ENCODE assay signal across 9 mouse cellular contexts in the genomic region with DNA sequence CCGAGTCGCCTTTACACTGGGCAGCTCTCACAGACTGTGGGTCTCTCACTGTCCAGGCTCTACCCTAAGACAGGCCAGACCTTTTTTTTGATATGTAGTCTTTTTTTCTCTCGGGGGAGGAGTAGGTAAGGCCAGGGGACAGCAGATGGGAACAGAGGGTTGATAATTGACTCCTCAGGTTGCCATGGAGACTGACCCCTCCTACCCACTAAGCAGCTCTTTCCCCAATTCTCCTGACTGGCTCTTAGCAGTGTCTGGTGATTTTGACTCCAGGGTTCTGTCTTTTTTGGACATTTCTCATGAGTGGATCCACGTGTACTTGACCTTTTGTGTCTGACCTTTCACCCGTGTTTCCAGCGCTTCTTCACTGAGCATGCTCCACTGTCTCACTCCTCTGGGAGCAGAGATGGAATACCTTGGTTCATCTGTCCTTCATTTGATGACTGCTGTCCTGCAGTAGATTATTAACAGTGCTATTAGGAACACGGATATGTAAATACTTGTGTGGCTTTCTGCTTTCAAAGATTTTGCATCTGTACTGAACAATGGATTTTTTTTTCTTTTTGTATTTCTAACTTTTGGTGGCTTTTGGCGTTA. TPM values are rescaled to one million over a fixed set of nuclear protein-coding genes. Genes with fewer than 3 reads are reported as not detected.
DNase-seq lines count a peak whose midpoint lies in the region; ATAC-seq and TF ChIP-seq lines count a peak whose summit lies in the region.
"Had no signal": no experiment of that assay in that cellular context is flagged by ENCODE, and none has a peak within 500 bp of the region (broad histone marks: within the 10 kb centered on the region; RNA-seq: fewer than 3 reads in every experiment).

No protein-coding gene starts in this region.

- no peak for TF ChIP-seq RAD21 in MEL (IDR thresholded peaks at IDR 0.05; ENCODE audit: low read depth, low read length)

- no peak overlapping the region for H3K27ac ChIP-seq in MEL (ENCODE audit: control insufficient read depth, low read depth, low read length)
- H3K27ac ChIP-seq in hindbrain, embryonic 13.5 days = peak overlapping the region; percentile 52; the same call in 1 of the 2 replicates
- no peak overlapping the region for H3K27ac ChIP-seq in liver, embryonic 11.5 days (ENCODE audit: low read depth, low read length)
- H3K27ac ChIP-seq in stomach, postnatal 0 days (replicated peaks) = no peak overlapping the region
- H3K27ac ChIP-seq: heart, embryonic 13.5 days had no signal

- no peak for ATAC-seq in hindbrain, embryonic 13.5 days (ENCODE audit: low FRiP score)
- peak; percentile 58 for ATAC-seq in liver, embryonic 11.5 days (replicated peaks; ENCODE audit: low FRiP score)
- ATAC-seq in stomach, postnatal 0 days (ENCODE audit: low FRiP score, low TSS enrichment) = no peak

- no peak overlapping the region for H3K4me2 ChIP-seq in hindbrain, embryonic 13.5 days
- 0 out of 2 replicates have a peak overlapping the region, but pooled peaks have one; percentile 23 for H3K4me2 ChIP-seq in liver, embryonic 11.5 days
- no peak overlapping the region for H3K4me2 ChIP-seq in stomach, postnatal 0 days (replicated peaks; ENCODE audit: low read depth)

- H3K27me3 ChIP-seq in MEL (ENCODE audit: control insufficient read depth in 1 of 2, insufficient read depth in 2 of 2, low read length in 2 of 2) = no peaks in the 10 kb centered on the region
- H3K27me3 ChIP-seq in hindbrain, embryonic 13.5 days = no peaks in the 10 kb centered on the region
- H3K27me3 ChIP-seq in liver, embryonic 11.5 days (replicated peaks; ENCODE audit: control insufficient read depth, insufficient read depth, low read length) = no peaks in the 10 kb centered on the region
- H3K27me3 ChIP-seq in stomach, postnatal 0 days (ENCODE audit: control insufficient read depth, insufficient read depth, low read length) = no peaks in the 10 kb centered on the region
- H3K27me3 ChIP-seq: heart, embryonic 13.5 days had no signal

- intact Hi-C loops in heart, postnatal 14 days (cut with DNase I) = no loop called here

- no peak overlapping the region for H3K4me3 ChIP-seq in MEL (ENCODE audit: control insufficient read depth in 1 of 2, insufficient read depth in 1 of 2, low read depth in 2 of 2, low read length in 2 of 2)
- no peak overlapping the region for H3K4me3 ChIP-seq in hindbrain, embryonic 13.5 days
- H3K4me3 ChIP-seq in liver, embryonic 11.5 days (ENCODE audit: low read depth, low read length) = no peak overlapping the region
- no peak overlapping the region for H3K4me3 ChIP-seq in stomach, postnatal 0 days (ENCODE audit: low read depth, low read length)
- H3K4me3 ChIP-seq: heart, embryonic 13.5 days had no signal

- no peak overlapping the region for H3K9ac ChIP-seq in MEL (ENCODE audit: control insufficient read depth, low read depth, low read length, poor library complexity, severe bottlenecking)
- H3K9ac ChIP-seq in hindbrain, embryonic 13.5 days = no peak overlapping the region
- H3K9ac ChIP-seq in liver, embryonic 11.5 days (ENCODE audit: low read depth, low read length) = no peak overlapping the region
- no peak overlapping the region for H3K9ac ChIP-seq in stomach, postnatal 0 days (ENCODE audit: low read length)
- H3K9ac ChIP-seq: heart, embryonic 13.5 days had no signal

- H3K36me3 ChIP-seq in MEL (ENCODE audit: control insufficient read depth in 1 of 2, insufficient read depth in 2 of 2, low read length in 2 of 2) = peaks cover 0 to 18% of the 10 kb centered on the region in 2 experiments; a peak in 2 of 4 replicates
- H3K36me3 ChIP-seq in hindbrain, embryonic 13.5 days = no peaks in the 10 kb centered on the region; the same call in 1 of the 2 replicates
- H3K36me3 ChIP-seq in liver, embryonic 11.5 days (ENCODE audit: control insufficient read depth, insufficient read depth, low read length) = peaks cover 5% of the 10 kb centered on the region; the same call in 1 of the 2 replicates
- H3K36me3 ChIP-seq in stomach, postnatal 0 days (ENCODE audit: control insufficient read depth, insufficient read depth, low read length) = 0 out of 2 replicates have a peak, but pooled peaks cover 2% of the 10 kb centered on the region

- H3K9me3 ChIP-seq in MEL (replicated peaks; ENCODE audit: insufficient read depth, low read length) = no peaks in the 10 kb centered on the region
- no peaks in the 10 kb centered on the region for H3K9me3 ChIP-seq in hindbrain, embryonic 13.5 days
- H3K9me3 ChIP-seq in liver, embryonic 11.5 days (ENCODE audit: control insufficient read depth, low read length) = no peaks in the 10 kb centered on the region
- no peaks in the 10 kb centered on the region for H3K9me3 ChIP-seq in stomach, postnatal 0 days (ENCODE audit: control insufficient read depth, low read length)
- H3K9me3 ChIP-seq: heart, embryonic 13.5 days had no signal

- no peaks in the 10 kb centered on the region for H3K79me2 ChIP-seq in MEL (ENCODE audit: control insufficient read depth, insufficient read depth, low read length, poor library complexity)

- peaks cover 10 to 22% of the 10 kb centered on the region in 2 experiments for H3K4me1 ChIP-seq in MEL (ENCODE audit: control insufficient read depth in 1 of 2, insufficient read depth in 2 of 2, low read length in 2 of 2)
- peaks cover 16% of the 10 kb centered on the region for H3K4me1 ChIP-seq in hindbrain, embryonic 13.5 days (replicated peaks)
- peaks cover 16% of the 10 kb centered on the region for H3K4me1 ChIP-seq in liver, embryonic 11.5 days (replicated peaks; ENCODE audit: control insufficient read depth, insufficient read depth, low read length)
- no peaks in the 10 kb centered on the region for H3K4me1 ChIP-seq in stomach, postnatal 0 days (replicated peaks; ENCODE audit: control insufficient read depth, insufficient read depth)

- no peak for TF ChIP-seq CTCF in MEL (IDR thresholded peaks at IDR 0.05 in 2 of 3, conservative IDR thresholded peaks at IDR 0.05 in 1 of 3; ENCODE audit: control insufficient read depth in 1 of 3, insufficient read depth in 1 of 3, low read depth in 2 of 3, low read length in 3 of 3, poor library complexity in 1 of 3, severe bottlenecking in 1 of 3)
- no peak for TF ChIP-seq CTCF in stomach, postnatal 0 days (IDR thresholded peaks at IDR 0.05; ENCODE audit: low read depth)

- DNase-seq in adrenal gland, adult 2 months = peak; percentile 52
- no peak for DNase-seq in adrenal gland, postnatal 4 days (ENCODE audit: low spot score in 2 of 2)
- peak; percentile 75 for DNase-seq in MEL (ENCODE audit: low read depth, low spot score)
- DNase-seq in liver, embryonic 11.5 days (ENCODE audit: low spot score) = no peak
- no peak for DNase-seq in gastrocnemius, postnatal 4 days (ENCODE audit: low spot score in 2 of 2)
- no peak for DNase-seq in stomach, postnatal 0 days (ENCODE audit: low spot score)
- DNase-seq in heart, postnatal 14 days = no peak

- no peak for TF ChIP-seq POLR2A in MEL (IDR thresholded peaks at IDR 0.05; ENCODE audit: control insufficient read depth in 1 of 2, insufficient read depth in 1 of 2, low read depth in 1 of 2, low read length in 2 of 2, poor library complexity in 1 of 2)

- TF ChIP-seq EP300 in MEL (IDR thresholded peaks at IDR 0.05; ENCODE audit: low read depth in 1 of 2, low read length in 2 of 2) = no peak
- no peak for TF ChIP-seq EP300 in stomach, postnatal 0 days (optimal IDR thresholded peaks at IDR 0.05)

- WGBS in hindbrain, embryonic 13.5 days = 43% methylated on average over 8 of the region's 8 CpGs
- 51% methylated on average over 8 of the region's 8 CpGs for WGBS in liver, embryonic 11.5 days
- 57% methylated on average over 8 of the region's 8 CpGs for WGBS in stomach, postnatal 0 days

RNA-seq across cellular contexts. Expression of a gene that starts 20.0 kb away (rescaled TPM):
- total RNA-seq in adrenal gland, adult 2 months (2021) = 10 to 100 TPM; 89.0 to 94.8 TPM
- 11.3 and 14.3 TPM in 2 replicates for polyA plus RNA-seq in adrenal gland, adult 2 months (2012; rRNA removed)
- 10 to 100 TPM; 64.6 to 73.2 TPM for total RNA-seq in adrenal gland, postnatal 4 days (2021)
- 17.0 and 22.8 TPM in 2 replicates for total RNA-seq in MEL (2012; rRNA removed)
- 10 to 100 TPM in 1 of 2 experiments, not detected in 1; 52.2 TPM for polyA plus RNA-seq in MEL (2012; ENCODE audit: insufficient read depth in 1 of 2, insufficient read length in 2 of 2, low read depth in 1 of 2, low replicate concordance in 2 of 2, missing spikeins in 1 of 2)
- polyA plus RNA-seq in hindbrain, embryonic 13.5 days (2015; fragmentation: Nextera tagmentation; extraction: Ambion mirVana) = 37.3 and 37.4 TPM in 2 replicates
- 26.0 and 29.3 TPM in 2 replicates for polyA plus RNA-seq in liver, embryonic 11.5 days (2014; fragmentation: Nextera tagmentation; extraction: Ambion mirVana)
- total RNA-seq in gastrocnemius, postnatal 4 days (2021) = 10 to 100 TPM; 51.0 to 56.2 TPM
- polyA plus RNA-seq in stomach, postnatal 0 days (2015; fragmentation: Nextera tagmentation; extraction: Ambion mirVana) = 17.0 and 17.7 TPM in 2 replicates
- 10 to 100 TPM; 73.6 to 79.9 TPM for total RNA-seq in heart, postnatal 14 days (2021)

RNA-seq across cellular contexts. Expression of a gene that starts 34.2 kb away (rescaled TPM):
- 10 to 100 TPM; 33.4 to 40.7 TPM for total RNA-seq in adrenal gland, adult 2 months (2021)
- polyA plus RNA-seq in adrenal gland, adult 2 months (2012; rRNA removed) = 34.9 and 49.2 TPM in 2 replicates
- total RNA-seq in adrenal gland, postnatal 4 days (2021) = 10 to 100 TPM; 13.9 to 15.0 TPM
- 4.0 and 5.7 TPM in 2 replicates for total RNA-seq in MEL (2012; rRNA removed)
- polyA plus RNA-seq in MEL (2012; ENCODE audit: insufficient read depth in 1 of 2, insufficient read length in 2 of 2, low read depth in 1 of 2, low replicate concordance in 2 of 2, missing spikeins in 1 of 2) = 10 to 100 TPM in 1 of 2 experiments, not detected in 1; 10.7 TPM
- 5.2 and 5.8 TPM in 2 replicates for polyA plus RNA-seq in hindbrain, embryonic 13.5 days (2015; fragmentation: Nextera tagmentation; extraction: Ambion mirVana)
- 1.9 and 2.6 TPM in 2 replicates for polyA plus RNA-seq in liver, embryonic 11.5 days (2014; fragmentation: Nextera tagmentation; extraction: Ambion mirVana)
- 1 to 10 TPM; 5.9 to 6.5 TPM for total RNA-seq in gastrocnemius, postnatal 4 days (2021)
- 2.0 and 2.1 TPM in 2 replicates for polyA plus RNA-seq in stomach, postnatal 0 days (2015; fragmentation: Nextera tagmentation; extraction: Ambion mirVana)
- 1 to 10 TPM; 6.4 to 7.2 TPM for total RNA-seq in heart, postnatal 14 days (2021)

RNA-seq across cellular contexts. Expression of a gene that starts 37.5 kb away (rescaled TPM):
- total RNA-seq in adrenal gland, adult 2 months (2021) = 10 to 100 TPM; 13.5 to 14.5 TPM
- 2.3 and 2.9 TPM in 2 replicates for polyA plus RNA-seq in adrenal gland, adult 2 months (2012; rRNA removed)
- total RNA-seq in adrenal gland, postnatal 4 days (2021) = 10 to 100 TPM; 16.2 to 20.9 TPM
- total RNA-seq in MEL (2012; rRNA removed) = 4.1 and 5.1 TPM in 2 replicates
- polyA plus RNA-seq in MEL (2012; ENCODE audit: insufficient read depth in 1 of 2, insufficient read length in 2 of 2, low read depth in 1 of 2, low replicate concordance in 2 of 2, missing spikeins in 1 of 2) = 10 to 100 TPM in 1 of 2 experiments, not detected in 1; 11.1 TPM
- polyA plus RNA-seq in hindbrain, embryonic 13.5 days (2015; fragmentation: Nextera tagmentation; extraction: Ambion mirVana) = 20.9 and 24.5 TPM in 2 replicates
- polyA plus RNA-seq in liver, embryonic 11.5 days (2014; fragmentation: Nextera tagmentation; extraction: Ambion mirVana) = 9.9 and 13.8 TPM in 2 replicates
- 10 to 100 TPM; 12.5 to 12.6 TPM for total RNA-seq in gastrocnemius, postnatal 4 days (2021)
- polyA plus RNA-seq in stomach, postnatal 0 days (2015; fragmentation: Nextera tagmentation; extraction: Ambion mirVana) = 15.6 and 17.0 TPM in 2 replicates
- total RNA-seq in heart, postnatal 14 days (2021) = 1 to 10 TPM; 8.7 to 9.6 TPM

RNA-seq across cellular contexts. Expression of a gene that starts 54.3 kb away (rescaled TPM):
- total RNA-seq in adrenal gland, adult 2 months (2021) = 1 to 10 TPM; 1.7 to 3.0 TPM
- 0.18 and 0.19 TPM in 2 replicates for polyA plus RNA-seq in adrenal gland, adult 2 months (2012; rRNA removed)
- total RNA-seq in adrenal gland, postnatal 4 days (2021) = 1 to 10 TPM; 1.1 to 1.4 TPM
- total RNA-seq in MEL (2012; rRNA removed) = not detected in 2 replicates
- not detected for polyA plus RNA-seq in MEL (2012; ENCODE audit: insufficient read depth in 1 of 2, insufficient read length in 2 of 2, low read depth in 1 of 2, low replicate concordance in 2 of 2, missing spikeins in 1 of 2)
- not detected in 2 replicates for polyA plus RNA-seq in hindbrain, embryonic 13.5 days (2015; fragmentation: Nextera tagmentation; extraction: Ambion mirVana)
- 0.27 and 0.30 TPM in 2 replicates for polyA plus RNA-seq in liver, embryonic 11.5 days (2014; fragmentation: Nextera tagmentation; extraction: Ambion mirVana)
- total RNA-seq in gastrocnemius, postnatal 4 days (2021) = not detected
- polyA plus RNA-seq in stomach, postnatal 0 days (2015; fragmentation: Nextera tagmentation; extraction: Ambion mirVana) = 0.12 TPM in 1 of 2 replicates, not detected in the other
- total RNA-seq in heart, postnatal 14 days (2021) = not detected

Comparison
In these comparisons a context has a peak if more than half of its experiments do, and no peak if none do; other contexts are left out.
1. DNase-seq: peak in adrenal gland, adult 2 months (single experiment) and MEL (single experiment); none in adrenal gland, postnatal 4 days (0 of 2), liver, embryonic 11.5 days (single experiment), gastrocnemius, postnatal 4 days (0 of 2), stomach, postnatal 0 days (single experiment) and heart, postnatal 14 days (0 of 2).